Mouse (Mus musculus): ENCODE measurements around the gene Ush1g.

Gene Ush1g

GRCm38 (mm10) chr11:115287386-115287785, 34.5 kb downstream of the Ush1g start:
- DNase-seq: peak; percentile 25

- peak; percentile 16 for DNase-seq
These were observed 35.4 kb downstream of the Ush1g start for GRCm38 (mm10) chr11:115286201-115286993.

GRCm38 (mm10) chr11:115285282-115285681, 36.6 kb downstream of the Ush1g start:
- DNase-seq: no peak

DNA sequence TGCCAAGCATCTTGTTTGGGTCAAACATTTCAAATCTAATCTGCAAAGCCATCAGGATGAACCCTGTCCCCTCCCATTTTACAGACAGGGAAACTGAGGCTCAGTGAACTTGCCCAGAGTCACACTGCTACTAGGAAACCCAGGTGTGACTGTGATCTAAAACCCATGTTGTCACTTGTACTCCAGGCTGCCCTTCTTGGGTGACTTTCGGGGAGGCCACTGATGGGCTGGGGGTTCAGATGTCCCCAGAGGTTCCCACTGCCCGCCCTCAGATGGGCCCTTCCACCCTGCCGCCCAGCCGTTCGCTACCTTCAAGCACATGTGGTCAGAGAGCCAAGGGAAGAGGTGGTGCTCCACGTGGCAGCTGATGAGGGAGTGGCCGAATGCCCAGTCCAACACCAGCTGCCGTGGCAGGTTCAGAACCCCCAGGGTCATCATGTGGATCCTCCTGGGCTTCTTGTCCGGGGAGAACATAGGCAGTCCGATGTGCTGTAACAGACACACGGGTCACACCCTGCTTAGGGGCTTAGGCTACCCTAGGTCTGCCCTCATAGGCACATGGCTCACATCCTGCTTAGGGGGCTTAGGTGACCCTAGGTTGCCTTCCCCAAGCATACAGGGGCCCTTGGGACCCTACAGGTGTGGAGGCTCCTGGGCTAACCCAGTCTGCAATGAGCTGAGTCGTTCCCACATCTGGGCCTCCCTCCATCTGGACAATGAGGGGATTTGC, 37.8 kb downstream of the Ush1g start:
- DNase-seq: peak; percentile 15

DNA sequence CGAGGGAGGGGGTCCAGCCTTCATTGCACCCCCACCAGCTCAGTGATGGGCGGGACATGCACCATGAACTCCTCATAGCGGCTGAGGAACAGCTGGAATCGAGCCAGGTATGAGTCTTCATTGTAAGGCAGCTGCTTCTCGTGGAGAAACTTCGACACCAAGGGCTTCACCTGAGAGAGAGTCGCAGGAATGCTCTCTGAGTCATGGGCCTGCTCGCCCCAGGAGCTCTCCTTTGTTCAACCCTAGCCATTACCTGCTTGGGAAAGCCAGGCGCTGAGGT, 38.4 kb downstream of the Ush1g start:
- DNase-seq: no peak

- no peak for DNase-seq
These were observed 38.9 kb downstream of the Ush1g start for GRCm38 (mm10) chr11:115282723-115283485.

DNA sequence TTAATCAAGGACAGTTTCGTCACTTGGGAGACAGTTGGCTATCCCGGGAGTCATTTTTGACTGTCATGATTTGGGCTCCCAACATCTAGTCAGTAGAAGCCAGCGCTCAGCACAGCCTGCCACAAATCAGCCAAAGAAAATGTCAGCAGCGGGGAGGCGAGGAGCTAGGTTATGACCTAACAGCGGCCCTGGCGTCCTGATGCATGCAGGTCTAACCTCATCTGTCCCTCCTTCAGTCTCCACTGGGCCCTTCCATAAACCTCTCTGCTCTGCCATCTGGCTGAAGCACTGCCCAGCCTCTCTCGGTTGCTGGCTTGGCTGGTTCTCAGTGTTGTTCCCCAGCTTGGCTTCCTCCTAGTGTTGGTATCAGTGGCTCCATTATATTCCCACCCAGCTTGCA, 39.5 kb downstream of the Ush1g start:
- no peak for DNase-seq

DNA sequence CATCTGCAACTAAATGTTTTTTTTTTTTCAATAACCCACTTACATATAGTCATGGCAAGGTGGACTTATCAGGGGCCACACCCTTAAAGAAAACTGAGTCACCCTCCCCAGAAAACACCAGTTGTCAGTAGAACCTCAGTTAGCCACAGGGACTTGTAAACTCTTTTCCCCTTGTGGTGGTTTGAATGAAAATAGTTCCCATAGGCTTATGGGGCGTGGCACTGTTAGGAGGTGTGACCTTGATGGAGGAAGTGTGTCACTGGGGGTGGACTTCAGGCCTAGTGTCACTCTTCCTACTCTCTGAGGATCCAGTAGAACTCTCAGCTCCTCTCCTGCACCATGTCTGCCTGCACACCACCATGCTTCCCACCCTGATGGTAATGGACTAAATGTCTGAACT, 42.1 kb downstream of the Ush1g start:
- no peak for DNase-seq

- DNase-seq: no peak
These were observed 43.7 kb downstream of the Ush1g start for GRCm38 (mm10) chr11:115278176-115278575.

- no peak for DNase-seq
These were observed 44.3 kb downstream of the Ush1g start for GRCm38 (mm10) chr11:115277604-115277975.

DNA sequence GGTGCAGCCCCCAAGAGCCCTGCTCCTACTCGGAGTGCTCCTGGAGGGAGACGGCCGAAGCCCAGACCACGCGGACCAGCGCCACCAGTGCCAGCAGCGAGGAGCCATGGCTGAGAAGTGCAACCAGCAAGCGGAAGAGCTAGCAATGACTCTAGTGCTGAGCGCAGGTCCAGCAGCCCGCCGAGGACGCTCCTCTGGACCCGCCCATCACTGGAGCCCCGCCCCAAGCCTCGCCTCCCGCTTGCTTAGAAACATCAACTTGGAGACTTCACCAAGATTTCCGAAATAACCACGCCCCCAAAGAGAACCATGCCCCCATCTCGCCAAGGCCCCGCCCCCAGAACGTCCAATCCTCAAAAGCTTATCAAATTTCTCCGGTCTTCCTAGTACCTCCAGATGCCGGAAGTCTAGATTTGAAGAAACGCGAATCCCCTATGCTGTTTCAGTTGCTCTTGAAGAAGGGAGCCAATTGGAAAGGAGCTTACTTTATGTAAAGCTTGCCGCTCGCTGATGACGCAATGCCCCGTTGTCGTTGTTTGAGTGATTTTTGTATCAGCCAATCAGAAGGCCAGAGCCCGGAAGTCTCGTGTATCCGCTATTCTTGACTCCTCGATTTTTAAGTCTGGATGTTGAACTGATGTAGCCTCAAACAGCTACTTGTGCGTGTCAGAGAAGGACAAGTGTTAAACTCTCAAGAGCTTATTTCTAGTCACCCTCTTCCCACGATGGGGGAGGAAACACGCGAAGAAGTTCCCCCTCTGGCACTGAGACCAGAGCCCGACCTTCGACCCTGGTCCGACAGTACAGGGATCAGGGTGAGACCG, 44.8 kb downstream of the Ush1g start, which contains the start of gene Fdxr:
Gene Fdxr (minus strand): TSS at position 271 of the 824 bp plus-strand sequence.
- peak; percentile 95 for DNase-seq

DNA sequence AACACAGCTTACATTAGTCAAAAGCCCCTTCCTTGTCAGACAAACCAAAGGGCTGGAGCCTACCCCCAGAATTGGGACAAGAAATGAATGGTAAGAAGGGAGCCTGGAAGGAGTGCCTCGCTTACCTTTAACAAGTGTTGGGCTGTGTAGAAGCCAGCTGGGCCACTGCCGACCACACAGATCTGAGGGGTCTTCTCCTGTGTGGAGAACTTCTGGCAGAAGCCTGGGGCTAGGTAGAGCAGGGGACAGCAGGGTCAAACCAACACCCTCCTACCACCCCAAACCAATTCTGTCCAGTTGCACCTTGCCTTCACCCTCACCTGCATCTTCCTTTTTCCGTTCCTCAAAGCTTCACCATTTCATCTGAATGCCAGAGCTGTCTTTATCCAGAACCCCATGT, 45.9 kb downstream of the Ush1g start:
- DNase-seq: no peak

DNA sequence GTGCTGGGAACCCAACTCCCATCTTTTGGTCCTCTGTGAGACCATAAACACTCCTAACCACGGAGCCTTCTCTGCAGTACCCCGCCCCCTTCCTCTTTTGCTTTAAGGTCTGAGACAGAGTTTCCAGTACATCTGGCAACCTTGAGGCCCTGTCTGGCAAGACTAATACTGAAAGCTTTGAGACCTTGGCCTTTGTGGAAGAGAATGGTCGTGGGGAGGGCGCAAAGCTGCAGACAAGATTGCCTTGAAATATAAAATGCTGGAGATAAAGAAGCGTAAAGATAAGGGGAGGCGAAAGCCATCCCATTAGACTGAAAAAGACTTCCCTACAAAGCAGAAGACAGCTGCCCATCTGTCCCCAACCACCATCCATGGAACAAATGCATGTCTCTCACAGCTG, 46.3 kb downstream of the Ush1g start:
- no peak for DNase-seq

GRCm38 (mm10) chr11:115274771-115275170, 47.1 kb downstream of the Ush1g start:
- DNase-seq: no peak

DNA sequence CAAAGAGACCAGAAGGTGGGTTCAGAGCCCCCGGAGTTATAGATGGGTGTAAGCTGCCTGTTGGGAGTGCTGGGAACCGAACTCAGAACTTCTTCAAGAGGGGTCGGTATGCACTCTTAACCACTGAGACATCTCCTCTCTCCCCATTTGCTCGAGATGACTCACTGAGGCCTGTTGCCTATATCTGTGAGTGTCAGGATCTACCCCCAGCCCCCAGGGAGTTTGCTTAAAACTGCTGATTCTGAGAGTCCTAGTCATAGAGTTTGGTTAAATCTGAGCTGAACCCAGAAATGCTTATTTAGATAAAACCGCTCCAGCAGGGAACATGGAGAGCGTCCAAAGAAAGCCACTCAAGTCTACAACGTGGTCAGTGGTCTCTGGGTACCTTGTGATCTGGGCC, 47.7 kb downstream of the Ush1g start:
- no peak for DNase-seq

- DNase-seq: no peak
These were observed 48.1 kb downstream of the Ush1g start for GRCm38 (mm10) chr11:115273735-115274134.

DNA sequence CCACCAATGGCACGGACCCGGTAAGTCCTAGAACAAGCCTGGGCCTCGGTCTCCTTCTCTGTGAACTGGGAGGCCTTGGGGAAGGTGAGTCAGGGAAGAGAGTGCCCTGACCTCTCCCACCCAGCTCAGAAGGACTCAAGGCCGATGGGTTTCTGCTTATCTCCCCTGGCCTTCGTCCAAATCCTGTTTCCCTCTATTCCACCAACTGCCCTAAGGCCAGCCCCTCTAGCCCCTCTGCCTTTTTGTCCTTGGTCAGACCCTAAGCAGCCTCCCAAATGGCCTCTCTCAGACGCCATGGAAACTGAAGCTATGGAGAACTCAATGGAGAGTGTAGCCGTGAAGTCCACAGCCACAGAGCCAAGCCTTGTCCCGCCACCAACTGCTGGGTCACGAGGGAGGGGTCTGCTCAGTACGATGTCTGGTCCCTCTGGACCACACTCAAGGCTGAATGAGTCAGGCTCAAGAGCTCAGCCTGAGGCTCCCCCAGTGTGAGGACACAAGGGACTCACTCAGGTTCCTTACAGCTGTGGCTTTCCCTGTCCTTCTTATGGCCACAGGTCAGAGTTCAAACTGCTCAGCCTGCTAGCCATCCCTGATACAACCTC, 48.8 kb downstream of the Ush1g start:
- no peak for DNase-seq

DNA sequence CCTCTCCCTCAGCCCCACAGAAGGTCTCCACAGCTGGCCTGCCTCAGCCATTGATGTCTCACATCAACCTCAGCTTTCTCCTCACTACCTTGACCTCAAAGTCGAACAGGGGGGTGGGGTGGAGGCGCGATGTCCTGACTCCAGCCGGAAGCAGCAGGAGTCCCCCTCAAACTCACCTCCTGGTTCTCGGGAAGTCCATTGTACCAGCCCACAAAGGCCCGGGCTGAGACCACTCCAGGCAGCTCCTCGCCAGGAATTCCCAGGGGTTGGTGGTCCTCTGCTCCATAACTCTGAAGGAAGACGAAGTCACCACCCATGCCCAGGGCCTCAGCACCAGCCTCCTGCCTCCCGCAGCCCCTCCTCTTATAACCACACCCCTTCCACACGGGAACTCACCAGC, 50.4 kb downstream of the Ush1g start:
- DNase-seq: no peak

DNA sequence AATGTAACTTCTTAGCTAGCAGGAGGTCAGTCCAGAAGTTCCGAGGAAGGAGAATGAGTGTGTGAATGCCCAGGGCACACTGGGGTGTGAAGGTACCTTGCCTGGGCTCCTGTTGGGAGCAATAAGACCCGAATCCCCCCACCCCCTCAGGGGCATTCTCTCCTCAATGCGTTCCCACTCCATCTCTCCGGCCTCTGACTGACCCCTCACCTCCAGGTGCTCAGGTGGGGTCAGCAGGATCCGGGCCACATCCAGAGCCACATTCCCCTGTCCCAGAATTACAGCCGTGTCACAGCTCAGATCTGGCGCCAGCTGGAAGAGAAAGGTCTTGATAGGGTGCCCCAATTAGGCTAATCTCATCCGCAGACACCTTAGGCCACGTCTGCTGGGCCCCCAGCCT, 50.8 kb downstream of the Ush1g start:
- DNase-seq: no peak

- peak; percentile 94 for DNase-seq
These were observed 51.5 kb downstream of the Ush1g start for GRCm38 (mm10) chr11:115270148-115270861.

DNA sequence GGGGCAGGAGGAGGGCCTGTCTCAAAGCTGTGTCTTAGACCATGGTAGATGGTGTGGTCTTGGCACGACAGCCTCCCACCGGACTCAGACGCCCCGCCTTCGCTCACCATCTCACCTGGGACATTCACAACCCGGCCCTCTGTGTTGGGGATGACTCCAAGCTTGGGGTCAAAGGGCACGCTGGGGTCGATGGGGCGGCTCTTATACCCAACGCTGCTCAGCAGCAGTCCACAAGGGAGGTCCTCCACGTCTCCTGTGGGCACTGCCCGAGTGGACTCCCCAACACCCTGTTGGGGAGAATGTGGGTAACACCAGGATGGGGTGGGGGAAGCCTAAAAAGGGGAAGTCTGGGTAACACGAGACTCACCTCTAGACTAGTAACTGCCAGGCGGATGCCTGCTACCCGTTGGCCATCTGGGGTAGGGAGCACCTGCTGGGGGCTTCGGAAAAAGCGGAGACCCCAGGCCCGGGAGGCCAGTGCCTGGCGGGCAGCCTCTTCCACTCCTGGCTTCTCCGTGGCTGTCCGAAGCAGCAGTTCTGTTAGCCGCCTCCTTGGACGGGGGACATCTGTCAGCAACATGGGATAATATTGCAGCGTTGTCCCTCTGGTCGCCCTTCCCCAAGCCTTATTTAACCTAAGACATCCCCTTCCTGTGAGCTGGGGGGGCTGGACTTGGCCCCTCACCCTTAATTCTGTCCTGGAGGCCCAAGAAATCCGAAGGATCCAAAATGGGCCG, 52.3 kb downstream of the Ush1g start:
- DNase-seq: peak; percentile 49
